Mouse (Mus musculus): ENCODE results near the gene Arf1. TPM values are rescaled to one million over a fixed set of nuclear protein-coding genes. Genes with fewer than 3 reads are reported as not detected.

The Arf1 gene
- total and polyA plus RNA-seq, 2 experiments from 2014 or later = 372 to 685 TPM

GRCm38 (mm10) chr11:59226787-59227603, 1.1 kb downstream of the Arf1 start:
- Histone ChIP-seq H3K27me3 (ENCODE audit: insufficient read depth, low read length) (no peaks in the 10 kb centered on the region), H3K4me3 (ENCODE audit: low read depth, low read length) (peak overlapping the region; percentile 99), H3K4me1 (ENCODE audit: insufficient read depth) (peaks cover 33% of the 10 kb centered on the region), H3K9me3 (ENCODE audit: low read length) (no peaks in the 10 kb centered on the region), H3K27ac (ENCODE audit: low read depth, low read length) (peak overlapping the region; percentile 89), H3K4me2 (ENCODE audit: low read depth) (peak overlapping the region; percentile 92), H3K36me3 (ENCODE audit: insufficient read depth) (no peaks in the 10 kb centered on the region), H3K9ac (peak overlapping the region; percentile 96)
- WGBS = 5% methylated on average over 21 of the region's 21 CpGs
- DNase-seq (no peak), ATAC-seq (no peak)
- no peak for TF ChIP-seq CTCF (IDR thresholded peaks at IDR 0.05; ENCODE audit: low read depth)

GRCm38 (mm10) chr11:59226251-59226650, 1.8 kb downstream of the Arf1 start:
- no peak for DNase-seq
- no peak for TF ChIP-seq CTCF (IDR thresholded peaks at IDR 0.05; ENCODE audit: low read depth)
- Histone ChIP-seq H3K4me3 (ENCODE audit: low read depth, low read length) (peak overlapping the region; percentile 99), H3K9ac (peak overlapping the region; percentile 96; the same call in 1 of the 2 replicates), H3K27me3 (ENCODE audit: insufficient read depth, low read length) (no peaks in the 10 kb centered on the region), H3K4me2 (ENCODE audit: low read depth) (peak overlapping the region; percentile 92), H3K27ac (ENCODE audit: low read depth, low read length) (no peak overlapping the region), H3K36me3 (ENCODE audit: insufficient read depth) (no peaks in the 10 kb centered on the region), H3K4me1 (ENCODE audit: insufficient read depth) (peaks cover 33% of the 10 kb centered on the region), H3K9me3 (ENCODE audit: low read length) (no peaks in the 10 kb centered on the region)
- 57% methylated on average over 3 of the region's 3 CpGs for WGBS
- ATAC-seq = no peak

- no peak overlapping the region for H3K27ac ChIP-seq (ENCODE audit: low read depth, low read length)
- no peak for ATAC-seq
- H3K4me3 ChIP-seq (ENCODE audit: low read depth, low read length) = no peak overlapping the region
- H3K4me1 ChIP-seq (ENCODE audit: insufficient read depth) = peaks cover 33% of the 10 kb centered on the region
- no peaks in the 10 kb centered on the region for H3K9me3 ChIP-seq (ENCODE audit: low read length)
- no peak overlapping the region for H3K9ac ChIP-seq
- no peaks in the 10 kb centered on the region for H3K36me3 ChIP-seq (ENCODE audit: insufficient read depth)
- H3K27me3 ChIP-seq (ENCODE audit: insufficient read depth, low read length) = no peaks in the 10 kb centered on the region
- TF ChIP-seq CTCF (IDR thresholded peaks at IDR 0.05; ENCODE audit: low read depth) = no peak
- H3K4me2 ChIP-seq (ENCODE audit: low read depth) = no peak overlapping the region
- WGBS = 83% methylated on average over 2 of the region's 2 CpGs
- DNase-seq = no peak
Observed at GRCm38 (mm10) chr11:59225167-59225566, 2.9 kb downstream of the Arf1 start.

- no peak overlapping the region for H3K27ac ChIP-seq (ENCODE audit: low read depth, low read length)
- WGBS = 71% methylated on average over 2 of the region's 2 CpGs
- H3K4me1 ChIP-seq (ENCODE audit: insufficient read depth) = peaks cover 33% of the 10 kb centered on the region
- ATAC-seq (no peak), DNase-seq (no peak)
- no peaks in the 10 kb centered on the region for H3K36me3 ChIP-seq (ENCODE audit: insufficient read depth)
- no peaks in the 10 kb centered on the region for H3K9me3 ChIP-seq (ENCODE audit: low read length)
- no peaks in the 10 kb centered on the region for H3K27me3 ChIP-seq (ENCODE audit: insufficient read depth, low read length)
- no peak overlapping the region for H3K4me2 ChIP-seq (ENCODE audit: low read depth)
- no peak overlapping the region for H3K4me3 ChIP-seq (ENCODE audit: low read depth, low read length)
- H3K9ac ChIP-seq = no peak overlapping the region
- no peak for TF ChIP-seq CTCF (IDR thresholded peaks at IDR 0.05; ENCODE audit: low read depth)
Observed at GRCm38 (mm10) chr11:59224470-59224869, 3.6 kb downstream of the Arf1 start.

GRCm38 (mm10) chr11:59224025-59224424, 4.0 kb downstream of the Arf1 start:
- H3K27me3 ChIP-seq (ENCODE audit: insufficient read depth, low read length) = no peaks in the 10 kb centered on the region
- no peaks in the 10 kb centered on the region for H3K36me3 ChIP-seq (ENCODE audit: insufficient read depth)
- 97% methylated on average over 3 of the region's 3 CpGs for WGBS
- peaks cover 33% of the 10 kb centered on the region for H3K4me1 ChIP-seq (ENCODE audit: insufficient read depth)
- ATAC-seq = no peak
- no peak overlapping the region for H3K4me2 ChIP-seq (ENCODE audit: low read depth)
- no peaks in the 10 kb centered on the region for H3K9me3 ChIP-seq (ENCODE audit: low read length)
- no peak for TF ChIP-seq CTCF (IDR thresholded peaks at IDR 0.05; ENCODE audit: low read depth)
- H3K9ac ChIP-seq = no peak overlapping the region
- H3K27ac ChIP-seq (ENCODE audit: low read depth, low read length) = no peak overlapping the region
- DNase-seq = no peak
- H3K4me3 ChIP-seq (ENCODE audit: low read depth, low read length) = no peak overlapping the region

- no peak overlapping the region for H3K9ac ChIP-seq
- H3K27ac ChIP-seq (ENCODE audit: low read depth, low read length) = no peak overlapping the region
- H3K4me3 ChIP-seq (ENCODE audit: low read depth, low read length) = no peak overlapping the region
- no peak for DNase-seq
- ATAC-seq = no peak
- H3K4me1 ChIP-seq (ENCODE audit: insufficient read depth) = peaks cover 27% of the 10 kb centered on the region
- no peaks in the 10 kb centered on the region for H3K27me3 ChIP-seq (ENCODE audit: insufficient read depth, low read length)
- no peak overlapping the region for H3K4me2 ChIP-seq (ENCODE audit: low read depth)
- TF ChIP-seq CTCF (IDR thresholded peaks at IDR 0.05; ENCODE audit: low read depth) = no peak
- WGBS = 91% methylated on average over 4 of the region's 4 CpGs
- H3K36me3 ChIP-seq (ENCODE audit: insufficient read depth) = no peaks in the 10 kb centered on the region
- no peaks in the 10 kb centered on the region for H3K9me3 ChIP-seq (ENCODE audit: low read length)
Observed at GRCm38 (mm10) chr11:59222306-59222705, 5.8 kb downstream of the Arf1 start.

- H3K36me3 ChIP-seq (ENCODE audit: insufficient read depth) = no peaks in the 10 kb centered on the region
- H3K4me3 ChIP-seq (ENCODE audit: low read depth, low read length) = no peak overlapping the region
- H3K27ac ChIP-seq (ENCODE audit: low read depth, low read length) = no peak overlapping the region
- H3K9me3 ChIP-seq (ENCODE audit: low read length) = no peaks in the 10 kb centered on the region
- H3K9ac ChIP-seq = no peak overlapping the region
- peaks cover 24% of the 10 kb centered on the region for H3K4me1 ChIP-seq (ENCODE audit: insufficient read depth)
- ATAC-seq (no peak), DNase-seq (no peak)
- no peak for TF ChIP-seq CTCF (IDR thresholded peaks at IDR 0.05; ENCODE audit: low read depth)
- no peaks in the 10 kb centered on the region for H3K27me3 ChIP-seq (ENCODE audit: insufficient read depth, low read length)
- H3K4me2 ChIP-seq (ENCODE audit: low read depth) = no peak overlapping the region
Observed at GRCm38 (mm10) chr11:59221604-59222003, 6.5 kb downstream of the Arf1 start.

All from forebrain, postnatal 0 days (tissue).